Mouse (Mus musculus): ENCODE results near the gene Rab14. TPM values are rescaled to one million over a fixed set of nuclear protein-coding genes. Genes with fewer than 3 reads are reported as not detected.

Rab14 gene
- total RNA-seq (2014; rRNA removed) (98.0 and 121 TPM in 2 replicates), polyA plus RNA-seq (2015; fragmentation: Nextera tagmentation; extraction: Ambion mirVana) (432 and 544 TPM in 2 replicates)

GRCm38 (mm10) chr2:35200898-35201668 is at the start of gene Rab14:
TSS of gene Rab14 (minus strand) at chr2:35201120.
- TF ChIP-seq CTCF (IDR thresholded peaks at IDR 0.05; ENCODE audit: low read depth): peak; percentile 45

DNA sequence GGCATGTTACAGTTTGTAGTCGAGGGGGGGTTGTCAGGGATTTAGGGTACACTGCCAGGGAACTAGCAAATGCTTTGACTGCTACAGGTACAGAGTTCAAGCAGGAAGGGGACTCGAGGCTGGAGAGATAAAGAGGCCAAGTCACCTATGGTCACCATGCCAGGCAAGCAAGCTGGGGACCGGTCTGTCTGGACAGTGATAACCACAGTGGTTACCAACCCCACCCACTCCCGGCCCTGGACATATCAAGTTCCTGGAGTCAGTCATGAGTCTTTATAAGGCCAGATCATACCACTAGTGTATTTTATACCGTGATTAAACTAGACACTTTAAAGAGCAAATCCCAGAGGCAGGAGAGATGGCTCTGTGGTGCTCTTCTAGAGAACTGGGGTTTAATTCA is 46.8 kb upstream of the Rab14 start:
- no peaks in the 10 kb centered on the region for H3K27me3 ChIP-seq (ENCODE audit: insufficient read depth, low read length)
- ATAC-seq (no peak), DNase-seq (no peak)
- no peaks in the 10 kb centered on the region for H3K4me1 ChIP-seq (ENCODE audit: insufficient read depth)
- H3K4me3 ChIP-seq (ENCODE audit: low read depth, low read length): no peak overlapping the region
- H3K4me2 ChIP-seq (ENCODE audit: low read depth): no peak overlapping the region
- 80% methylated on average over 5 of the region's 5 CpGs for WGBS
- no peaks in the 10 kb centered on the region for H3K9me3 ChIP-seq (ENCODE audit: low read length)
- H3K27ac ChIP-seq (ENCODE audit: low read depth, low read length): no peak overlapping the region
- no peaks in the 10 kb centered on the region for H3K36me3 ChIP-seq (ENCODE audit: insufficient read depth)
- no peak for TF ChIP-seq CTCF (IDR thresholded peaks at IDR 0.05; ENCODE audit: low read depth)
- H3K9ac ChIP-seq: no peak overlapping the region

More at GRCm38 (mm10) chr2:35200898-35201668, at the start of gene Rab14:
- Histone ChIP-seq H3K4me3 (ENCODE audit: low read depth, low read length) (peak within 1 kb of the TSS; percentile 87), H3K4me2 (ENCODE audit: low read depth) (peak within 1 kb of the TSS; percentile 78), H3K4me1 (ENCODE audit: insufficient read depth) (peaks cover 13% of the 10 kb centered on the region), H3K9me3 (ENCODE audit: low read length) (no peaks in the 10 kb centered on the region), H3K36me3 (ENCODE audit: insufficient read depth) (no peaks in the 10 kb centered on the region), H3K27ac (ENCODE audit: low read depth, low read length) (peak within 1 kb of the TSS; percentile 98), H3K27me3 (ENCODE audit: insufficient read depth, low read length) (no peaks in the 10 kb centered on the region), H3K9ac (peak within 1 kb of the TSS; percentile 99)
- 2% methylated on average over 46 of the region's 47 CpGs for WGBS
- DNase-seq (peak; percentile 99), ATAC-seq (peak; percentile 98)

GRCm38 (mm10) chr2:35244241-35244640 is 43.3 kb upstream of the Rab14 start:
- Histone ChIP-seq H3K4me3 (ENCODE audit: low read depth, low read length) (no peak overlapping the region), H3K9ac (no peak overlapping the region), H3K4me2 (ENCODE audit: low read depth) (no peak overlapping the region), H3K9me3 (ENCODE audit: low read length) (no peaks in the 10 kb centered on the region), H3K4me1 (ENCODE audit: insufficient read depth) (no peaks in the 10 kb centered on the region), H3K27me3 (ENCODE audit: insufficient read depth, low read length) (no peaks in the 10 kb centered on the region), H3K27ac (ENCODE audit: low read depth, low read length) (no peak overlapping the region), H3K36me3 (ENCODE audit: insufficient read depth) (no peaks in the 10 kb centered on the region)
- TF ChIP-seq CTCF (IDR thresholded peaks at IDR 0.05; ENCODE audit: low read depth): no peak
- ATAC-seq: no peak
- no peak for DNase-seq
- WGBS: 56% methylated on average over 3 of the region's 3 CpGs

DNA sequence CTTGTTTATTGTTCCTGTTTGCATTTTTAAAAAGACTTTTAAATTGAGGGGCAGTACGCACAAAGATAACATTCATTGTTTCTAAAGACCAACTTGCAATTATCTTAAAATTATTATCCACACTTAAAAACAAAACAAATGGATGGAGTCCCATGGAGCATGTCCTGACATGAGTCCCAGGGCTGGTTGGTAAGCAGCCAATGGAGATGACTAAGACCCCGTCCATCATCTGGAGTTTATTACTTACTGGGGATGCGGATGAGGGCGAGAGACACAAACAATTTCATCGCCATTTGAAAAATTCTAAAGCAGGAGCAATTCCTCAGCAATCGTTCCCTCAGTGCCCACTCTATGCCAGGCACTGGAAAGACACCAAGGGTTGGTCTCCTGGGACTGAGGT is 34.1 kb upstream of the Rab14 start:
- Histone ChIP-seq H3K4me3 (ENCODE audit: low read depth, low read length) (no peak overlapping the region), H3K27me3 (ENCODE audit: insufficient read depth, low read length) (no peaks in the 10 kb centered on the region), H3K4me2 (ENCODE audit: low read depth) (no peak overlapping the region), H3K9ac (no peak overlapping the region), H3K27ac (ENCODE audit: low read depth, low read length) (no peak overlapping the region), H3K36me3 (ENCODE audit: insufficient read depth) (no peaks in the 10 kb centered on the region), H3K4me1 (ENCODE audit: insufficient read depth) (no peaks in the 10 kb centered on the region), H3K9me3 (ENCODE audit: low read length) (no peaks in the 10 kb centered on the region)
- DNase-seq (no peak), ATAC-seq (no peak)
- WGBS: 70% methylated on average over 6 of the region's 6 CpGs
- no peak for TF ChIP-seq CTCF (IDR thresholded peaks at IDR 0.05; ENCODE audit: low read depth)

DNA sequence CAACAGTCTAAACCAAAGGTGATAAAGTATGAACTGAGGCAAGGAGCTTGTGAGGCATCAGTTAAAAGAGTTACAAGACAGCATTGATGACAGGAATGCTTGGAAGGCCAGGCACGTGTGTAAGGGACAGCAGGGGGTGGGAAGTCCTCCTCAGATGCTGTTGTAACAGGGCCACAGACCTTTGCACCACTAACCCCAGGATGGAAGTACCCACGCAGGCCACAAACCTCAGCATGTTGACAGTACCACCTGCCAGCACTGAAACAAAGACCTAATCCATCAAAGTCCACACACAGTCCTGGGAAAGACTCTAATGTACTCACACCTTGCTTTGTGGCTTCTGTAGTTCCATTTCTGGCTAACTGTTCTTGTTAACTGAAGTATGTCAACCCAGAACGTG is 33.0 kb upstream of the Rab14 start:
- no peaks in the 10 kb centered on the region for H3K36me3 ChIP-seq (ENCODE audit: insufficient read depth)
- no peak for ATAC-seq
- H3K4me3 ChIP-seq (ENCODE audit: low read depth, low read length): no peak overlapping the region
- no peak for DNase-seq
- H3K27me3 ChIP-seq (ENCODE audit: insufficient read depth, low read length): no peaks in the 10 kb centered on the region
- H3K4me1 ChIP-seq (ENCODE audit: insufficient read depth): no peaks in the 10 kb centered on the region
- H3K4me2 ChIP-seq (ENCODE audit: low read depth): no peak overlapping the region
- H3K27ac ChIP-seq (ENCODE audit: low read depth, low read length): no peak overlapping the region
- H3K9me3 ChIP-seq (ENCODE audit: low read length): no peaks in the 10 kb centered on the region
- TF ChIP-seq CTCF (IDR thresholded peaks at IDR 0.05; ENCODE audit: low read depth): no peak
- WGBS: 39% methylated on average over 3 of the region's 3 CpGs
- no peak overlapping the region for H3K9ac ChIP-seq

DNA sequence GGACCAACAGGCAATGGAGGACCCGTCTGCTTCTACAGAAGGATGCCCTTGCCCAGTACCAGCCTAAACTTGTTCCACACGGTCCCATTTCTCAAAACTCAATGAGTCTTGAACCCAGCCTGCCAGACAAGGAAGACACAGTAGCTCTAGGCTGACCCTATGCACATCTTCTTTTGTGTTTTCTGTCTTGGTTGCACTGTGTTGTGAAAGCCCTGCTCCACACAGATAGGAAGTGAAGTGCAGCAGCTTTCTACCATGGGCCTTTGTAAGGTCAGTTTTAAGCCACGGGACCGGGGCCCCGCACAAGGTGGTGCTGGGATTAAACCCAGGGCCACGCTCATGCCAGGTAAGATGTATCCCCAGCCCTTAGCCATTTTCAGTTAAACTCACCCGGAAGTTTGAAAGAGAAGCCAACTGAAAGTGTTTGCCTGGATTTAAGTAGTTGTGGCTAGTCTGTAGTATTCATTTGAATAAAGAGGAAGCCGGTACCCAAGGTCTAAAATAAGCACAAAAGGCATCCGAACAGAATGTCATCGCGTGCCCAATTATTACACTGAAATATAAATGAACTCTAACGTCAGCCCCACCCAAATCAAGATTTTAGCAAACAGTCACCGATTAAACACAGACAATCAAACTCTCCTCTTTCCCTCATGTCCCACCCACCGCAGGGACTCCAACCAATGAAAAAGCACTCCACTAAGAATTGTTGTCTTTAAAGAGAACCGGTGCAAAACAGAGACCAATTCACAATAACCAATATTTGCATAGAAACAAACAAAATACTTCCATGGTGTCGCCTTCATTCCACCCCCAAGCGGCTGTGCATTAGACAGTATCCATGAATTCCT is 31.9 kb upstream of the Rab14 start:
- no peak overlapping the region for H3K27ac ChIP-seq (ENCODE audit: low read depth, low read length)
- no peak overlapping the region for H3K4me2 ChIP-seq (ENCODE audit: low read depth)
- no peak overlapping the region for H3K9ac ChIP-seq
- WGBS: 60% methylated on average over 17 of the region's 17 CpGs
- H3K27me3 ChIP-seq (ENCODE audit: insufficient read depth, low read length): no peaks in the 10 kb centered on the region
- ATAC-seq: no peak
- no peaks in the 10 kb centered on the region for H3K36me3 ChIP-seq (ENCODE audit: insufficient read depth)
- H3K4me3 ChIP-seq (ENCODE audit: low read depth, low read length): no peak overlapping the region
- no peaks in the 10 kb centered on the region for H3K4me1 ChIP-seq (ENCODE audit: insufficient read depth)
- DNase-seq: no peak
- no peak for TF ChIP-seq CTCF (IDR thresholded peaks at IDR 0.05; ENCODE audit: low read depth)
- no peaks in the 10 kb centered on the region for H3K9me3 ChIP-seq (ENCODE audit: low read length)

DNA sequence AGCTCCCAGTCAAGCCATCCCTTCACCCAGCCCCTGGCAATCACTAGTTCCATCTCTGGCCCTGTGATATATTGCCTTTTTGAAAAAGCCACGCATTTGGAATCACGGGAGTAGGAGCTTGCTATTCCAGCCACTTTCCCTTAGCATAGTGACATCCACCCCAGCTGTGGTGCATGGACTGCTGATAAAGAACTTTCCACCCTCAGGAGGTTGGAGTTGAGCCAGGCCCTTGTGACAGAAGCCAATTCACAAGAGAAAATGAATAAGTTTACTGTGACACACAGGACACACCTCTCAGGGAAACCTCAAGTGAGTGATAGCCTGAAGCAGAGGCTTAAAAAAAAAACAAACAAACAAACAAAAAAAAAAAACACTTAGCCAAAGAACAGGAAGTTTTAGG is 31.0 kb upstream of the Rab14 start:
- no peak for ATAC-seq
- Histone ChIP-seq H3K4me1 (ENCODE audit: insufficient read depth) (no peaks in the 10 kb centered on the region), H3K36me3 (ENCODE audit: insufficient read depth) (no peaks in the 10 kb centered on the region), H3K9ac (no peak overlapping the region), H3K4me3 (ENCODE audit: low read depth, low read length) (no peak overlapping the region), H3K4me2 (ENCODE audit: low read depth) (no peak overlapping the region), H3K27me3 (ENCODE audit: insufficient read depth, low read length) (no peaks in the 10 kb centered on the region), H3K27ac (ENCODE audit: low read depth, low read length) (no peak overlapping the region), H3K9me3 (ENCODE audit: low read length) (no peaks in the 10 kb centered on the region)
- TF ChIP-seq CTCF (IDR thresholded peaks at IDR 0.05; ENCODE audit: low read depth): no peak
- no peak for DNase-seq
- 58% methylated on average over 2 of the region's 2 CpGs for WGBS
